Mouse (Mus musculus) heart, postnatal 14 days (tissue): ENCODE results near the gene Tbc1d32. TPM values are rescaled to one million over a fixed set of nuclear protein-coding genes. Genes with fewer than 3 reads are reported as not detected.
"Not testable (repeated sequence)": the region's sequence is repeated elsewhere in the genome, so short reads cannot be mapped to it uniquely, and the experiment has no call there.

Experiments
- DNase-seq, 2 experiments: peaks; one replicate each; pipeline ENCODE4 v3.0.0; 2021 to 2022
- intact Hi-C: fragments of 180-260 bp; cut with DNase I; formaldehyde crosslinking; loops from one replicate; pipeline ENCODE4 v1.15.1; 2025
- long read RNA-seq, 2 experiments: library from polyadenylated mRNA; stranded (forward); transcript quantifications; one replicate each; pipeline ENCODE4 v2.0.0; 2021
- total RNA-seq, 2 experiments: library from RNA; stranded (reverse); gene quantifications; 2 replicates each; pipeline ENCODE4 v1.2.3; 2021

The Tbc1d32 gene
- total RNA-seq: 1 to 10 TPM; 3.8 to 4.0 TPM
- long read RNA-seq, experiment 1, full-length matches to known transcripts: 2 of 4 reads
- long read RNA-seq, experiment 1, partial matches to known transcripts: 1 of 4 reads
- long read RNA-seq, experiment 1, other reads (novel, unspliced or antisense): 1 of 4 reads
- long read RNA-seq, experiment 2, full-length matches to known transcripts: 3 of 3 reads
- long read RNA-seq, experiment 2, partial matches to known transcripts: 0 of 3 reads
- long read RNA-seq, experiment 2, other reads (novel, unspliced or antisense): 0 of 3 reads

DNA sequence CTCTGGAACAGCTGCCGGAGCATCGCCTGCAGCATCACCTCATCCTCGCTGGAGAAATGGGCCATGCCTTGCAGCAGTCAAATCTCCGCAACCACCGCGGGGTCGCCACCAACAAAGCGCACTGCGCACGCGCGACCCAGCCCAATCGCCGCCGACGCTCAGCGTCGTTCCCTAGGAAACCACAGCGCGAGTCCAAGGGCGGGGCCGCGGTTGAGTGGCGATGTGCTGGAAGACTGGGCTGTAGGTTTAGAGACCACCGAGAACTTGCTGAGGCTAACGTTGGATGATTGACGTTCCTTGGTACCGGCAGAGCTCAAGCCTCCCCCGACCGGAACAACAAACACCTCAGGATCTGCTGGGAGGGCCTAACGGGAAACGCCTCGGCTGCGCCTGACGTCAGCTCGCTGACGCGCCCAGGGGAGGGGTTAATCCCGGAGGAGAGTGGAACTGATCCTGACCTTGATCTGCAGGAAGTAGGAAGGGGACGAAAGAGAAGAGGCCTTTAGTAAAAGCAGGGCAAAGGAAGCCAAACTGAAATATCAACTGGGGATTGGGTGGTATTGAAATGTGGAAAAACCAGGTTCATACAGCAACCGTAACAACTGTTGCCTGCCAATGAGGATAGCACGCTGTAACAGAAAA lies at the start of gene Tbc1d32:
TSS of gene Tbc1d32 (minus strand) at position 122 of the 642 bp plus-strand sequence.
- intact Hi-C loops: loop anchor here (10.0 kb wide), 1 partner anchor 124 kb away; the partner anchor contains the start of gene Msl3l2
- DNase-seq: peak; percentile 93 to 94

DNA sequence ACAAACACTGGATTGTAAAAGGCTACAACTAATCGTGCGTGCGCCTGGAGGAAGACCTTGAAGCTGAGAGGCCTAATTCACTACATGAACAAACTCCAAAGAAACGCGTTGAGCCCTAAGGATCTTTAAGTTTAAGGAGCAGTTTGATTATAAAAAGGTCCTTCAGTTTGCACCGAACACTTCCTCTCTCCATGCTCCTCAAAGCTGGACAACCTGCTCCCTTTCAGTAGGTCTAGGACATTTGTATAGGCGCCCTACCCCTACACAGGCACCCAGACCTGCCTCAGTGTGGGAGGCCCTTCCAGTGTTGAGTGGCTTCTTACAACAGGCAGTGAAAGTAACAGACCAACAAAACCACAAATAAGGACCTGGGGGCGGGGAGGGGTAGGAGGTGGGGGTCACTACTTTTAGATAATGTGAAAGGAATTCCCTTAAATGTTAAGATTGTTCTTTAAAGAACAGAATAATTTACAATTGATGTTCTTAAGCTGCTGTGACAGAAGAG lies 666 bp downstream of the Tbc1d32 start:
- no peak for DNase-seq
- intact Hi-C loops: loop anchor here (10.0 kb wide), 1 partner anchor 123 kb away; the partner anchor contains the start of gene Msl3l2

DNA sequence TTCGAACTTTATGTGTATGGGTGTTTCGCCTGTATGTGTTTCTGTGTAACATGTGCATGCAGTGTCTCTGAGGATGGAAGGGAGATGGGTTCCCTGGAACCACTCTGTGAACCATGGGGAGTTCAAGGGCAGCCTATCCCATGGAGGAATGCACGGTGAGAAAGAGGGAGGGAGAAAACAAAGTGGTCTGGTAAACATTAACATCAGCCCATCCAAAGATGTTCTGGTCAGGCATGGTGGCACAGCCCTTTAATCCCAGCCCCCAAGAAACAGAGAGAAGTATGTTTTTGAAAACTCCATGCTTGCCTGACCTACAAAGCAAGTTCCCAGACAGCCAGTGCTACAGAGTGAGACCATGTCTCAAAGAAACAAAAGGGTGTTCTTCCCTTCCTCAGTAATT lies 12.7 kb downstream of the Tbc1d32 start:
- intact Hi-C loops: no loop called here

GRCm38 (mm10) chr10:56210343-56210742 lies 18.1 kb downstream of the Tbc1d32 start:
- intact Hi-C loops: no loop called here
- DNase-seq: no peak

More for the DNA sequence above, 12.7 kb downstream of the Tbc1d32 start:
- DNase-seq: no peak

GRCm38 (mm10) chr10:56206802-56207404 lies 21.6 kb downstream of the Tbc1d32 start:
- intact Hi-C loops: no loop called here
- DNase-seq: no peak

DNA sequence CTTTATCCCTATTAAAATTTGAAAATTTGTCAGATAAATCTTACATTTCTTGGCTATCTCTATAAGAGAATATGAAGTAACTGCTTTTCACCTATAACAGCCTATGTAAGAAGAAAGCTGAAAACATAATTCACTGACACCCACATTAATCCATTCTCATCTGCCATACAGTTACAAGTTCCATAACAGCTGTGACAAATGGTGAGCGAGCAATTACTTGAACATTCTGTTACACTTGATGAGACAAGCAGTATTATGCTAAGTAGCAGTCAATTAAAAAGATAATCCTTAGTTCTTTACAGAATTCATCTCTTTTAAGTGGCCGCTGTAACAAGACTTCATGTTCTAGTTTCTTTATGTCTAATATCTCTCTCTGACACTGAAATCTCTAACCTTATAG lies 24.1 kb downstream of the Tbc1d32 start:
- intact Hi-C loops: no loop called here
- DNase-seq: no peak

DNA sequence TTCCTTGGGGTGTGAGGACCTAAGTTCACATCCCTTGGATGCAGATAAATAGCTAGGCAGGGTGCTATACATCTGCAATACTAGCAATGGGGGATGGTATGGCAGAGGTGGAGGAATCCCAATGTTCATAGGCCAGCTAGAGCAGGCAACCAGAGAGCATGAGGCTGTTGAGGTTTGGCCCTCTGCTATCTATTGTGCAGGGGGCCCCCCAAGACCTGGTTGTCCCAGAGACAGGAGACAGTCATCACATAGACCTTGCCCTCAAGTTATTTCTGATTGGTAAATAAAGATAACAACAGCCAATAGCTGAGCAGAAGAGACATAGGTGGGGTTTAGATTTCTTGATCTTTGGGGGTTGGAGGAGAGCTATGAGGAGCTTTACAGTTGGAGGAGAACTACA lies 28.6 kb downstream of the Tbc1d32 start:
- intact Hi-C loops: no loop called here
- DNase-seq: no peak

- no peak for DNase-seq
- intact Hi-C loops: no loop called here
Observed at GRCm38 (mm10) chr10:56198691-56199090, 29.8 kb downstream of the Tbc1d32 start.

GRCm38 (mm10) chr10:56194310-56194709 lies 34.2 kb downstream of the Tbc1d32 start:
- intact Hi-C loops: no loop called here
- DNase-seq: no peak

- intact Hi-C loops: no loop called here
- no peak for DNase-seq
Observed at GRCm38 (mm10) chr10:56181727-56182126, 46.8 kb downstream of the Tbc1d32 start.

DNA sequence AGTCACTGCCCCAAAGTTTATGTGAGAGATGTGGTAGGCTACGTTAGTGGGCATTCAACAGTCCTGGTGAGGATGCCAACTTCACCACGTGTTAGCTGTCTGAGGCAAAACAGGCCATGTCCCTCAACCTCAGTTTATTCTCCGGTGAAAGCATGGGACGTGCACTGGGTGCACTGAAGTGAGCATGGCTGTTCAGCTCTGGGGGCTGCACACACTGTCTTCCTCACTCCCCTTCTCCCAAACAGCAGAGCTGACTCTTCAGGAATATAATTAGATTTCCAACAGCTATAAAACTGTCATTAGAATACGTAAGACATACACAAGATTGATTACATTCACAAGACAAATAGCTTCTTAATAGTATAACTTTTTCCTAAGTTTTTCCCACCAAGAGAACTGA lies 55.3 kb downstream of the Tbc1d32 start:
- DNase-seq: no peak
- intact Hi-C loops: no loop called here

GRCm38 (mm10) chr10:56167721-56168120 lies 60.8 kb downstream of the Tbc1d32 start:
- intact Hi-C loops: not testable (repeated sequence)

GRCm38 (mm10) chr10:56165758-56166157 lies 62.7 kb downstream of the Tbc1d32 start:
- intact Hi-C loops: no loop called here
- no peak for DNase-seq

More at GRCm38 (mm10) chr10:56167721-56168120, 60.8 kb downstream of the Tbc1d32 start:
- not testable (repeated sequence) for DNase-seq

DNA sequence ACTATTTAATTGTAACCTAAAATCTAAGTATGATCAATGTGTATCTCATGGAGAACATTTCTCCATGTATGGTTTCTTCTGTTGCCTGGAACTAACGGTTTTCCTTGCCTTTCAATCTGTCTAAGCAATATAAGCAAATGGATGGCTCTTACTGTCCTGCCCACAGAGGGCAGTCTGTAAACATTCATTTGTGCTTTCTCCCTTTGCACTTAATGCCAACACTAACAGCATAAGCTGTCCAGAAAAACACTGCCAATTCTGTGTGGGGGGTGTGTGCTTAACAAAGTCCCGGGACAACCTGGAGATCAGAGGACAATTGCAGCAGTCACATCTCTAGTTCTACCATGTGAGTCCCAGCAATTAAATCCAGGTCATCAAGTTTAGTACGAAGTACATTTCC lies 64.1 kb downstream of the Tbc1d32 start:
- intact Hi-C loops: loop anchor here (5.0 kb wide), 1 partner anchor 173 kb away; no protein-coding TSS in a partner anchor
- peak in 1 of 2 experiments; percentile 1 for DNase-seq

GRCm38 (mm10) chr10:56158748-56159147 lies 69.7 kb downstream of the Tbc1d32 start:
- DNase-seq: no peak
- intact Hi-C loops: no loop called here

- intact Hi-C loops: no loop called here
Observed at GRCm38 (mm10) chr10:56158207-56158606, 70.3 kb downstream of the Tbc1d32 start.

DNA sequence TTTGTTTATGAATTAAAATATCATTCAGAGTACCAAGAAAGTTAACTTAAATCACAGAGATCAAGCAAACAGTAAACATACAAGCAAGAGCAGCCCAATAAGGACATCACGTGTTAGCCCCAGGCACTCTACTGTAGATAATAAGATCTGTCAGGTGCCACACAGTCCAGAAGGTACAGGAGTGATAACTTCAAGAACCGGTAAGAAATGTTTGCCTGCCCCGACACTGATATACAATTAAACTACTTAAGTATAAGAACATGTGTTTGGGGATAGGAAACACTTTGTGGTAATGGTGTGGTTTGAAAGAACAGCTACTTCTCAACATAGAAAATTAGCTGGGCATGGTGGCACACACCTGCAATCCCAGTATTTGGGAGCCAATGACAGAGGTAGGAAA lies 71.5 kb downstream of the Tbc1d32 start:
- intact Hi-C loops: no loop called here
- no peak for DNase-seq

More at GRCm38 (mm10) chr10:56158207-56158606, 70.3 kb downstream of the Tbc1d32 start:
- no peak for DNase-seq

GRCm38 (mm10) chr10:56148920-56149319 lies 79.6 kb downstream of the Tbc1d32 start:
- intact Hi-C loops: no loop called here
- DNase-seq: no peak

DNA sequence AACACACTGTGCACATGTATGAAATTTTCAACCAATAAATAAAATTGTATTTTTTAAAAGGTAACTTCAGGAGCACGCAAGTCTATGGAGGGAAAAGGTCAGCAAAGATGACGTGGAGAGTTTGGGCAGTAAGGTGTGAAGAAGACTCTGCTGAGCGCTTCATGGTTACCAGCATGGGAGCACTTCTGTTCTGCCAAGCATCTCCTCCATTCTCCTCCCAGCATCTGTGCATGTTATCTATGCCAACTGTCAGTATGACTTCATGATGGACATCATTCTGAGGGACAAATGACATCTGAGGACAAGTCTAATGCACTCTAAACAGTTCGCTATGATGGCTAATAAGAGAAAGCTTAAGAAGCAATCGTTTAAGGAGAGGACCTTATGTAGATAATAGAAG lies 91.3 kb downstream of the Tbc1d32 start:
- intact Hi-C loops: no loop called here
- no peak for DNase-seq

DNA sequence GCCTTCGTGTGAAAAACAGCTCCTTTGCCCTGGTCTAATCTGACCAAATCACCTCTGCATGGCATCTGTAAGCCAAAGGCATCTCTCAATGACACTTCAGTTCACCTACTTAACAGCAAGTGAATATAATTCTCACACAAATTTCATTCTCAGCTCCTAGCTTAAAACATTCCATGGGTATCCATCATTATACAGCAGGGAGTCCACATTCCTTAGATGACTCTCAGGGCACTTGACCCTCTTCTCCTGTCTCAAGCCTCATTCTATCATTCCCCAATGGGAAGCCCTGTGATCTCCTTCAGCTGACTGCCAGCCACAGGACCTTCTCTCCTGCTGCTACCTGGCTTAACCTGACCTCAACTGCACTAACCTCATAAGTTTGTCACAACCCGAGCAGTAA lies 98.8 kb downstream of the Tbc1d32 start:
- no peak for DNase-seq
- intact Hi-C loops: no loop called here

GRCm38 (mm10) chr10:56126972-56127371 lies 101.5 kb downstream of the Tbc1d32 start:
- intact Hi-C loops: no loop called here
- DNase-seq: no peak
